Mouse (Mus musculus) lung, postnatal 25 days (tissue): Measurements from ENCODE around the gene Tgfb3.

Experiments used
- DNase-seq: peaks from one replicate; pipeline ENCODE4 v3.0.0; 2022; ENCODE audit warnings: low spot score

The Tgfb3 gene

DNA sequence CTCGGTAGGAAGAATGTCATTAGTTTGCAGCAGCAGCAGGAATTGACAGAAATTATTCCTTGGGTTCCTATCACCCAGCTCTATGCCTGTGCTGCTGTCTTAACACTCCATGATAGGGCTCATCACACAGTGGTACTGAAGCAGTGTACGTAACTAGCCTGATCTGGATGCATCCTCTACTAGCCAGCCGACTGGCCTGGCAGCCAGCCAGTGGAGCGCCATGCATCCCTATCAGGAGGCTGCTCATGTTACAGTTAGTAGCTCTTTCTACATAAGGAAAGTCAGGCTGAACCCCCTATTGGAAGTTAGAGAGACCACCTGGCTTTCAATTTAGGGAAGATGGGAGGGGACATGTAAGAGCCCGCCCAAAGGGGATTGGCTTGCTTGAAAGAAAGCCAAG lies 51.8 kb downstream of the Tgfb3 start:
- DNase-seq: no peak

DNA sequence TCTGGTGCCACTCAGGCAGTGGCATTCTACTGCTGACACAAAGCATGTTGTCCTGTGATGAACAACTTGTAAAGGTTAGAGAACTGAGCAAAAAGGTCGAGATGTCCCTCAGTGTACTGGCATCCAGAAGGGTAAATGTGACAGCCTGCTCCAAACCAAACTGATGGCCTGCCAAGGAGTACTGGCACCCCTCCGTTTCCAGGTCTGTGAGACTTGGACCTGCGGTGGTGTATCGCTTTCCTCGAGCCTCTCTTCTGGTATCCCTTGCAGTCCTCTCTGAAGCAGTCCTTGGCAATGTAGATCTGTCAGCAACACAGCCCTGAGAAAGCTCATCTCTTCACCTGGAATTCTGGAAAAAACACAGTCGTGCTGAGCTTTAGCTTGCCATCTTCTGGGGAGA lies 53.4 kb downstream of the Tgfb3 start:
- DNase-seq: no peak

DNA sequence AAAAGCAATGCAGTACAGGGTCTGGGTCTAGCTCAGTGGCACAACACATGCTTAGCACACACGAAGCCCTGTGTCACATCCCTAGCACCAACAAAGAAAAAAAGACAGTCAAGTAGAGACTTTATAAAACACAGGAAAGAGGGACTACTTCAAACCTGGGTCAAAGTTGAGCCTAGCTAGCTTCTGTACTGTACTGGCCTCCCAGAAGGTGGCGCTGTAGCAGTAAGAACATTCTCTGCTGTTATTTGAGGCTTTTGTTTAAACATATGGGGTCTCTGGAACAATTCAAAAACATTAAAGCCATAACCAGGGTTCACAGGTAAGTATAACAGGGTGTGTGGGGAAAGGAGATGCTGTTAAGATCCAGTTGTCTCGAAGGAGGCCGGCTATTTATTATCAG lies 54.4 kb downstream of the Tgfb3 start:
- no peak for DNase-seq

DNA sequence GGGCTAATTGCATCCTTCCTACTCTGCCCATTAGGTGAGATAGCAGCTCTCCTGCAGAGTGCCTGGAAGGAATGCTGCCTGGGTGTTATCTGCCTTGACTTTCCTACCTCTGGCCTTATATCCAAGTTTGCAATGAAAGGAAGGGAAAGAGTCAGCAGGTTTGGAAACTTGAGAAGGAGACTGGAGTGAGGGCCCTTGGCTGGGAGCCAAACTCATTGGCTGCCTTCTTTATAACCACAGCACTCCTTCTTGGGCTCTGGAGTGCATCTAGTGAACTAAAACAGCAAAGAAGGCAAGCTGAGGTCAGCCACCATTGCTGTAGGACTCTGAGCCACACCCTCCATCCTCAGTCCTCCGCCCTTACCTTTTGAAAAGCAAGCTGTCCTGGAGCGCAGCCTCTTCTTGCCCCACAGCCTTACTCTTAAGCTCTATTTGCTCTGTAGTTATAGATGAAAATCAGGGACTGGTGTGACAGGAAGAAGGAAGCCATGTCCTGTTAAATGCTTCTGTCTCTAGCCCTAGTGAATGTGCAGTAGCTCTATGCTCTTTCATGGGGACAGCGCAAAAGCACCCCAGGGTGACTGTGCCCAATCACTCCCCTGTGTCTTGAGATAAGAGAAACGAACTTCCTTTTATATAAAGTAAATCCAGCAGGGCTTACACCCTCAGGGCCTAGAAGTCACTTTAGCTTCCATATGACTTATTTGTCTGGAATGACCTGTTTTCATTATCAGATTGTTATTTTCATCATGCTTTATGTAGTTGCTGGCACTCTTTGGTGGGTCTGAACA lies 55.6 kb downstream of the Tgfb3 start:
- DNase-seq: peak; percentile 68

DNA sequence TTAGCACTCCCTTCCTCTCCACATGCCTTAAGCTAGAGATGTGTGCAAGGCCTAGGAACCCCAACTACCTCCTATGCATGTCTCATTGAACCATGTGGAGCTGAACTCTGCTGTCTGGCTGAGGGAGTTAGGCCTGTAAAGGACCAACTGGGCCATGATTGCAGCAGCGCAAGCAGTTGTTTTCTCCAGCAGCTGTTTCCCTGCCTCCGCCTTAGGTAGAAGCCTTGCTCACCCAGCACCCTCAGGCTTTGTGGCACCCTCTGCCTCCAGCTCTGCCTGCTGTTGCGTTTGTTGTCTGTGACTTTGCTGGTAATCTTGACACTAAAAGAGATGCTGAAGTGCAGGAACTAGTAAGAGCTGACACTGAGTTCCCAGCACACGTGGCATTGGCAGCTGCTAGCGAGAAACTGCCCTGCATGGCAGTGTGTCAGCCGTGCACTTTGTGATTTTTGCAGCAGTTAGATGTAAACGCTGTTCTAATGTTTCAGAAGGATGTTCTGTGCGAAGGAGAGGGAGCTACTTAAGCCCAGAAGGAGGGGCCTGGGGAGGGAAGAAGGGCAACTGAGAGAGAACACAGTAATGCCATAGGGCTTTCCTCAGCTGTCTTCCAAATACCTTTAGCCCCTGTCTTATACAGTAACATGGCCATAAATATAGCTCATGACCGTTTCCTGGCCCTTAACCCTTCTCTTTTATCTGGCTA lies 56.4 kb downstream of the Tgfb3 start:
- no peak for DNase-seq

DNA sequence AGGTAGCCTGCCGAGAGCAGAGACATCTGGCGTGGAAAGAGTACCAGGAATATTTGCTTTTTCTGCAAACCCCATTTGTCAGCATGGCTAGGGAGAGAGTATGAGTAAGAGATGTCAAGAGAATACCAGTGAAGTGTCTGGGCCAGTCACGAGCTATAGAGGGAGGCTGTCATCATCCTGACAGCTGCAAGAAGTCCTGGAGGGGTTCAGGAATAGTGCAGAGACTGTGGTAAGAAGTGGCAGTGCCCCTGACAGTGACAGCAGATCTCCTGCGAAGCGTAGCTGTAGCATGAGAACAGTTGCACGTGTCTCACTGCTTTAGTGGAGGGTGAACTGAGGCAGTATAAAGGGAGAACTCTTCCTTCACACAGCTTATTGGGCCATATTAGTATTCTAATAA lies 57.3 kb downstream of the Tgfb3 start:
- DNase-seq: no peak

DNA sequence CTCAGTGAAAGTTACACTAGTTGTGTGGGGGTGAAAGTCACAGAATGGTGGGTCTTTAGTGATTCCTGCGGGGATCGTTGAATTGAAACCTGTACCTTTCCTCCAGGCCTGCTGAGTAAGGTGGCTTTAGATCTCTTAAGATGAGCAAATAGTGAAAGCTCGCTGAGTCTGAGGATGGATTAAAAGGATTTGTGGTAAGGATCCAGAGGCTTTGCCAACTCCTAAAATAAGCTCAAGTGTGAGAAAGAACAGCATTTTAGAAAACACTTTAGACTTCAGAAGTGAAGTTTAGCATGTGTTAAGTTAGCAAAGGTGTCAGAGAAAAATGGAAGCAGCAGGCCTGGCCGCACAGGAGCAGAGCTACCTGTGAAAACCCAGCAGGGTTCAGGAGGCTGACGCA lies 61.5 kb downstream of the Tgfb3 start:
- DNase-seq: no peak

DNA sequence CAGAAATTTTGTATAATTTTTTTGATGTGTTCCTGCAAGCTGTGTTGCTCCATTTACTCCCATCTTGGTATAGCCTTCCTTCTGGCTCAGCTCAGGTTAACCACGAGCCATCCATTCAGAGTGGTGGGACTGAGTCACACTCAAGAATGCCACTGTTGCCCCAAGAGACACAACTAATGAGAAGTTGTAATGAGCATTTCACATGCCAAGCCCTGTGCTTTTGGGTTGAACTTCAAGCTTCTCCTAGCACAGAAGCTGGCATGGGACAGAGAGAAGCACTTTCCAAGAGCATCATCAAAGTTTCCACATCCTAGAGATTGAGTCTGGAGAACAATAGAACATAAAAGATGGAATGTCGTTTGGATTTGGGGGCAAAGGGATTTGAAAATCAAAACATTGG lies 63.7 kb downstream of the Tgfb3 start:
- no peak for DNase-seq

DNA sequence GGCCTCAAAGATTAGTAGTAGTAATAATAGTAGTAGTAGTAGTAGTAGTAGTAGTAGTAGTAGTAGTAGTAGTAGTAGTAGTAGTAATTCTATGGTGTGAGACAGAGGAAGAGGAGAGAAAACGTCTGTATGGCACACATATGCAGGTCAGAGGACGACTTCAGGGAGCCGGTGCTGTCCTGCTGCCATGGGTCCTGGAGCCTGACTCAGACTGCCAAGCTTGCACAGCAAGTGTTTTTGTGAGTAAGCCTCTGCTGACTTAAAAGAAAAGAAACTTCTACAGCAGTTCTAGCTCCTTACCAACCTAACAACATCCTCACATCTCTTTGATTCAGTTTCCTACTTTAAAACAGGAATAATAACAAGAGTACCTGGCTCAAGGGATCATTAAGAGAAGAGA lies 64.2 kb downstream of the Tgfb3 start:
- no peak for DNase-seq

DNA sequence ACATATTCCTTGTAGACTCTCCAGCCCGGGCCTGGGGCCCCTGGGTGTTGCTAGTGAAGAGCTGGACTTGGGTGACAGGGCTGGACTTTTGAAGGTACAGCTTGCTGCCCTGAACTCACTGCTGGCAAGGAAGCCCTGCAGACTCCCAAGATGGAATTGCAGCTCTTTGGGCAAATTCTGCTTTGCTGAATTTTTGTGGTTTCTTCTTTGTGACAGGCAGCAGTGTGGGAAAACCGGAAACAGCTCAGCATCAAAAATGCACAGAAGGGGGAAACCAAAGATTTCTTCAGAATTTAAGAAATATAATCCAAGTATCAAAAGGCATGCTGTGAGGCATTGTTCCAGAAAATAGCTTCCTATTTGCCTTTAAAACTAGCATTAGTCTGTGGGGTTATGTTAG lies 64.7 kb downstream of the Tgfb3 start:
- no peak for DNase-seq

DNA sequence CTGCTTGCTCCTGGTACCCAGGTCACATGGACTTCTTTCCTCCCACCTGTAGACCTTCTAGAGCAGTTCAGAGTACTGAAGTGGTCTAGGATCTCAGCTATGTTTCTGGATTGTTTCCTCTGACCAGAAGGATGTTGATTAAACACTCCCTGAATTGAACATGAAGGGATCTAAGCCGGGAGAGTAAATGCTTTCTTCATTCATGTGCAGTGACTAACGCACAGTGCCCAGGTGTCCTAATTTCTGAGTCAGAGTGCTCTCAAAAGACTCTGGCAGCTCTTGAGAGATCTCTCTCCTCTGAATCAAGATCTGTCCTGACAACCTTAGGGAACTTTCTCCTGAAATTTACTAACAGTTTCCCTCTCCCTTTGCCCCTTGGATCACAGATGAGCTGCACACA lies 66.6 kb downstream of the Tgfb3 start:
- no peak for DNase-seq

DNA sequence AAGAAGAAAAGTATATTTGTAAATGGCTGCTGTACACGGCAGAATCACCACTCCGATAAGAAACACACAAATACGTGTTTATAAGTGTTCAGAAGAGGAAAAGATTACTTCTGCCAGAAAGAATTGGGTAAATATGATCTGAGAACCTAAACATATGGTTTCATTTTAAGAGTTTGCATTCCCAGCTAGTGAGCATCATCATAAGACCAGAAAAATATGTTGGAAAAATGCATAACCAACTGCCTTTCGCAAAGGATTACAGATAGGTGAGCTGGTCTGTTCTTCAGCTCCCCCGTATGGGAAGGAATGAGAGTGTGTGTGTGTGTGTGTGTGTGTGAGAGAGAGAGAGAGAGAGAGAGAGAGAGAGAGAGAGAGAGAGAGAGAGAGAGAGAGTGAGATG lies 68.2 kb downstream of the Tgfb3 start:
- no peak for DNase-seq

DNA sequence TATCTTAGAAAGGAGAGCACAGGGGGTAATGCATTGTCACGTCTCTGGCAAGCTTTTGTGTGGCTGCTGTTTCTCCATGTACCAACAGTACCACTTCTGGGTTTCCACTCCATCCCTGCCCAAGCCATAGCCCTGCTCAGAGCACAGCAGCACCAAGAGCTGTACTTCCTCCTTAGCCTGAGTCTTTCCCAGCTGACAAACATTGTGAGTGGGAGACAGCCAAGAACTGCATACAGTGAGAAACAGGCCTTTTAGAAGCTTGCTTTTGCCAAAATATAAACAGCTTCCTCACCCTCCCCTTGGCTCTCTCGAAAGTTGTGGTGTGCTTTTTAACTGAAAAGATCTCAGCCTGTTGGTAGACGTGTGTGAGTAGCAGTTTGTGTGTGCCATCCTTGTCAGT lies 71.5 kb downstream of the Tgfb3 start:
- DNase-seq: no peak
